Mouse (Mus musculus): ENCODE measurements around the gene Hoxd13.
A peak's percentile ranks its signal among the peaks of the same experiment; 100 is the strongest.

Gene Hoxd13

DNA sequence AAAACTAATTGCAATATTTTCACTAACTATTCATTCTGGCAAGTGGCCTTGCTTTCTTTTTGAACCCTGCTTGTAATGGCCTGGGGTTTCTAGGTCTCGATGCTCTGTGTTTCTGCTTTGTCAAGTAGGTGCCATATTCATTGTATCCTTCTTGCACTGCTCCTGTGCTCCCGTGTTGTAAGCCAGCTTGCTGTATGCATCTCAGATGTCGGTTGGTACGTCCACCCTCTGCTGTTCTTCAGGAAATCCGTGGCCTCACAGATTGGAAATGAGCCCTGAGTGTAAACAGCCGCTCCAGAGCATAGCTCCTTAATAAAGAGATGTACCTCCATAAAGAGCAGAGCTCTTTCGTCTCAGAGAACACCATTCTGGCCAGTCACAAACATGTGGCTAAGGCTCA is 39.5 kb downstream of the Hoxd13 start:
- DNase-seq (ENCODE audit: low spot score in 2 of 2): no peak

DNA sequence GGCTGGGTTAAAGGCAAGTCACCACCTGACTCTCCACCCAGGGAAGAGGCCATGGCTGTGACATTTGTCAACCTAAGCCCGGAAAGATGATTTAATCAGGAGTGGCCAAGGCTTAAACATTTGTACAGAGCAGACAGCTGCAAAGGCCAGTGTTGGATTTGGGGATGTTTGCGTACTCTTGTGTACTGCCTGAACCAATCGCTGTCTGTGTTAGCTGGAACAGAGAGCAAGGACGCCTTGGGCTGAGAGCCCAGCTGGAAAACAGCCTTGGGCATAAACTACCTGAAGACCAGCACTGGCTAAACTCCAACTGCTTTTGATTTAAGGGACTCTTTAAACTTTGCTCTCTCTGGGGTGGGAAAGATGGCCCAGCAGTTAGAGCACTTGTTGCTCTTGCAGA is 40.6 kb downstream of the Hoxd13 start:
- DNase-seq (ENCODE audit: low spot score in 2 of 2): no peak

DNA sequence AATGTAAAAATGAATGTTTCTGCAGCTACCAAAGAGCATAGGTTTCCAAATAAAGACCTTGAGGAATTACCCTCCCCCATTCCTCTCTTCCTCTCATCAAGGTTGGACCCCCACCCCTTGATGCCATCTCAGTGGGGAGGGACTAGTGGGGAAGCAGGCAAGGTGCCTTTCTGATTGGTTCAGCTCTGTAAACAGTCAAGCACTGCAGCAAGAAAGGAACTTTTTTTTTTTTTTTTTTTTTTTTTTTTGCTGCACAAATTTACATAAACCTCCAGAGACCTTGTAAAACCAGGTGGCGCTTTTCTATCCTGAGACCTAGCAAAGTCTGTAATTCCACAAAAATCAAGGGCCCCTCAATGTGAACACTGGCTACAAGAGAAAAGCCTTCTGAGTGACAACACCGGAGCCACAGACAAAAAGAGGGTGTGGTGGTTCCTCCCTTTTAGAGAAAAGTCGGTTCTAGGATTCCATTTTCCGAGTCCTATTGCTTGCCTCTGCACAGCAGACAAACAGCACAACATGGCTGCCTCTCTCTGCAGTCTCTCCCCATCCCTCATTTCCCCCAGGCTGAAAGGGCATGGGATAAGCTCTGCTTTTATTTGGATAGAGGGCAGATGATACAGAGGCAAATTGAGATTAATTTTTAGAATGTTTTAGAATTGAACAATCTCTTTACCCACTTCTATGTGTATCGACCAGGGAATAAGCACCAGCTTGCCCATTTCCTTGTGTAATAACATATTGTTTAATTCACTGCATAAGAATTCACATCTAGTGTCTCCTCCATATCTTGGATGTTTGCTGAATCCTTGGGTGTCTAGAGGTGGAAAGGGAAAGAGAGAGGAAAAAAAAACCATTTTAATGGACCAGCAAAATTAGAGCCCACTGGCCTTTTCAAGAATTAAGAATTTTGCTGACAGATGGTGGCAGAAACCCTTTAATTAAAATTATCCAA is 41.6 kb downstream of the Hoxd13 start:
- no peak for DNase-seq (ENCODE audit: low spot score in 2 of 2)

DNA sequence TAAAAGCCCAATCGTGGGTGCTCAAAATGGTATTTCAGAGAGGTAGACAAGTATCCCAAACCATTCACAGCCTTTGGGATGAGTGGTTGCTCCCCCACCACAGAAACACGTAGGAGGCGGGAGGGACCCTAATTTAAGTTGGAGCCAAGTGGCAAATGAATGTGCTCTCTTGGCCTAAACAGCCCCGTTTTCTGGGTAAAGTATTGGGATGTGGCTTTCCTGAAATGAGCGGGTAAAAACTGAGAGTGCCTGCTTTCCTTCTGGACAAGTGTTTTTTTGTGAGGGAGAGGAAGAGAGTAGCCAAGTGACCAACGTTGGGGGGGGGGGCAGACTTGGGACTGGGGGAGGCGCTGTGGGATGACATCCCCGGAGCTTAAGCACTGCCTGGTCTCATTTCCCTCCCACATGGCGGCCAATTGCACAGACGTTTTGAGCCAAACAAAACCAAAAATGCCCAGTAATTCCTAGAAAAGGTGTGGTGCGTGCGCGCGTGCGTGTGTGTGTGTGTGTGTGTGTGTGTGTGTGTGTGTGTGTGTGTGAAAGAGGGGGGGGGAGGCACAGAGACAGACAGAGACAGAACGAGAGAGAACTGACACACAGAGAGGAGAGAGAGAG is 42.9 kb downstream of the Hoxd13 start:
- no peak for DNase-seq (ENCODE audit: low spot score in 2 of 2)

DNA sequence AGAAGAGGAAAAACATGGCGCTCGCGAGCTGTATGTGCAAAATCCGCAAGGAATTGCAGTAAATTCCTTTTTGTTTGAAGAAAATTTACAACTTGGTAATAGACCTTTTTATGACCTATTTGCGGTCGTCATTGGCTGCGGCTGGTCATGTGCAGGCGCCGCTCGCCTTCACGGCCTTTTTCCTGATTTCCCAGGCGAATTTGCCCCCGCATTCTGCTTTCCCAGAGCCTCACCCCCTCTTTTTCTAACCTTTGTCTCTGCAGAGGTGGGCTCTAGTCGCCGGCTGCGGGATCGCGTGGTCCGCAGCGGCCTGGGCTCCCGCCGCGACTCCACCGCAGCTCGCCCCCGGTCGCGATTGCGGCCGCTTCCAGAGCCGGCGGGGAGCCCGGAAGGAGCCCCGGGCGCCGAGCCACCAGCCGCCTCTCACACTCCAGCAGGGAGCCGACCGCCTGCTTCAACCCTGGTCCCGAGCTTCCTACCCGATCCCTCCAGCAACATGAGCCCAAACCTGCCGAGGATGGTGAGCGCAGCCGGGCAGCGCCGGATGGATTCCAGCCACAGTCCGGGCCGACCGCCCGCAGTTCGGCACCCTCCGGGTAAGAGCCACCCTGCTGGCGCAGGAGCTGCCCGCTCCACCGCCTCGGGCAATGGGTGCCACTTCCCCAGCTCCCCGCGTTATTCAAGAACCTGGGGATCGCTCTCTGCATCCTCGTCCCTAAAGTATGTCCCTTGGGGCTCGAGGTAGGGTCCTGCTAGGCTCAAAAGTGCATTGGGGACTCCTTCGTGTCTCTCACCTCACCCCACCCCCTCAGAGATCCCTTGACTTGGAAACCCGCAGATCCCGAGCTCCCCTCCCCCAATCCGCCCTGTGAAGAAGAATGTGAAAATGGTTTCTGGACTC is 43.9 kb downstream of the Hoxd13 start, which contains the start of the genes Hoxd3 and Hoxd4:
Hoxd3 (plus strand) TSS at position 207 of the 901 bp plus-strand sequence.
Hoxd4 (plus strand) TSS at position 209 of the 901 bp plus-strand sequence.
- peak; percentile 61 to 72 for DNase-seq (ENCODE audit: low spot score in 2 of 2)

DNA sequence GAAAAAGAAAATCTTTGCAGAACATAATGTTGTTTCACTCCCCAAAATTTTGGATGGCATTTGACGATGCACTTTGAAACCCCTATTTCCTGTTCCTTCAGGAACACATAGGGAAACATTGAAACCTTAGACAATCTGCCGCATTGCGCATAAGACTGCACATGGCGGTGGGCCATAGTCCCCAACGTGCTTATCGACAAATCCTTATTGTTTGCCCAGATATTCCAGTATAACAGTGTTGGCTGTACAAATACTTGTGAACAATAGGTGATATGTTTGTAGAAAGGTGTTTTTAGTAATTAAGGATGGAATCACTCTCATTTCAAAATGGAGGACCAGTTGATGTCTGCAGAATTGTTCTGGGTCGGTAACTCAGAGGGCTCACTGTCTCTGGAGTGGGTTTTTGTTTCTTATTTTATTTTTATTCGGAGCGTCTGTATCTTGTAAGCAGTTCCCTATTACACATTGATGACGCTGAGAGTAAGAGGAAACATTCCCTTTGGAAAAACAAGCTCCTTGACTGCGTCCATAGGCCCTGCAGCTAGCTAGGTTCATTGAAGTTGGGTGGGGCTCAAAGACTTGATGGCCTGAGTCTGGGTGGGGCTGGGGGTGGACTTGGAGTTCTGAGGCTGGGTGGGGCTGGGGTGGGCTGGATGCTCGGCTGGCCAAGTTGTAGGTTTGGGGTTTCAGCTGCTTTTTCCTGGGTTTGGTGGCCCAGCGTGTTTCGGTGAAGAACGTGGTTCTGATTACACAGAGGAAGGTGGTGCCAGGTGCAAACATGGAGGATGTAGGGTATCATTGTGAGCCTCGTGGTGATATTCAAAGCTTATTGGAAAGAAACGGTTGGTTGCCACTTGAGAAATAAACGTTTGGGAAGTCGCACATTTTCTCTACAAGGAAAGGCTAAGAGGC is 45.4 kb downstream of the Hoxd13 start:
- no peak for DNase-seq (ENCODE audit: low spot score in 2 of 2)

DNA sequence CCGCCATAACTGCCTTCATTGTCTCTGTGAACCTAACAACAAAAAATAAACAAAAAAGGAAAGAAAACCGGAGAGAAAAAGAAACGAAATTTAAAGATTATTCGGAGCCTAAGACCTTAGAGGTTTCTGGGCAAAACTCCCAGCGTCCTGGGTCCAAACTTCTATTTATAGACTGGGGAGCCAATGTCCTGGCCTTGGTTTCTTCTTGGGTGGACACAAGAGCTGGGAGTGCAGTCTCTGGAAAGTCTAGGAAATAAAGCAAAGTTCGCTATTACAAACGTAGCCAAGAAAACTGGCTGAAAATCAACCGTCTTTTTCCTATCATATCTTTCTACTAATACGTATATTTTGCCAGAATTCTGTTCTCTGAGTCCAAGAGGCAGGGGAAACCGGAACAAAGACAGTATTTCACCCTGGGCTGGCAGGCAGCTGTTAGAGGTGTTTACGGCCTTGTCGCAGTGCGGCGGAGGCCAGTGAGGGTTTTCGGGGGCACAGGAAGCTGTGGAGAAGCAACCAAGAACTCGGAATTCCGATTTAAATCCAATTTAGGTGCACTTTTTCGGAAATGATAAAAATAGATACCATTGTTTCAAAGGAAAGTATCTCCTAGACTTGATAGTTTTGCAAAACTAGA is 46.2 kb downstream of the Hoxd13 start:
- no peak for DNase-seq (ENCODE audit: low spot score in 2 of 2)

DNA sequence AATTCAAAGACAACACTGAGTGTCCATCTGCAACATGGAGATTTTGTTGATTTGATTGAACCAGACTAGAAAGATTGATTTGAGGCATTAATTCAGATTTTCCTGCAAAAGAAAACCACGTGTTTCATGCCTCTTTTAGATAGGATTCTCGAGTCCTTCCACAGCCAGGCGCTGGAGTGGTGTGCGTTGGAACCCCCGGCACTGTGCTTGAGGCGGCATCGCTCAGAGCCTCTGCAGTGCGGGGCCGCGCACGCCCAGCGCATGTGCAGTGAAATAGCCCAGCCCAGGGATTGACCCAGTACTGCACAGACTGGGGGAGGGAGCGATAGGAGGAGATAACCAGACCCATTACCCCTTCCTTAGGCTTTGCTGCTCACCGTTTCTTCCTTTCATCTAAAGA is 46.8 kb downstream of the Hoxd13 start:
- no peak for DNase-seq (ENCODE audit: low spot score in 2 of 2)

DNA sequence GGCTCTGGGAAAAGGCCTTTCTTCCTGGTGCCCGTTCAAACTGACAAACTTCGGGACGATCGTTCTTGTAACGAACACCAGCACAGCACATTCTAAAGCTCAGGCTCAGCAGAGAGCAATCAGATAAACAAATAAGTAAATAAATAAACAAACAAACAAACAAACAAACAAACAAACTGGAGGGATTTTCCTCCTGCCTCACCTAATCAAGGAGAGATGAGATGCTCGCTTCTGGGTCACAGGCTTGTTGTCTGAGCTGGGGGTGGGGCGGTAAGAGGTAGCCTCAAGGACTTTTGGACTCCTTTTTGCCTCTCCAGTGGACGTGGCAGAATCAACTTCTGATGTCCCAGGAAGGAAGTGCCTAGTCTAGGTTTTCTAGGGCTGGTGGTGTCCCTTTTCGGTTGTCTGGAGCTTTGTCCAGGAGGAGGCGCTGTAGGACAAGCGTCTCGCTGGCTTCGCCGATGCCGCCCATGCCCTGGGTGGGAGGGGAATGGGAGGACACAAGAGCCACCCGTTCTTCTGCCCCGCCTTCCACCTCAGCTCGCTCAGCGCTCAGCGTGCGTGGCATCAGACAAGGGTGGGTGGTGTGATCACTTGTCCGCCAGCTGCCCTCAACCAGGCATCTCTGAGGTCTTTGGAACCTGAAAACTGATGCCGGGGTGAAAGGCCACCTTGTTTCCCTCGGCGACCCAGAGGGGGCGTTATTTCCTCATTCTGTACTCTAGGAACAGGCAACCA is 47.6 kb downstream of the Hoxd13 start:
- DNase-seq (ENCODE audit: low spot score in 2 of 2): peak; percentile 87 to 93

DNA sequence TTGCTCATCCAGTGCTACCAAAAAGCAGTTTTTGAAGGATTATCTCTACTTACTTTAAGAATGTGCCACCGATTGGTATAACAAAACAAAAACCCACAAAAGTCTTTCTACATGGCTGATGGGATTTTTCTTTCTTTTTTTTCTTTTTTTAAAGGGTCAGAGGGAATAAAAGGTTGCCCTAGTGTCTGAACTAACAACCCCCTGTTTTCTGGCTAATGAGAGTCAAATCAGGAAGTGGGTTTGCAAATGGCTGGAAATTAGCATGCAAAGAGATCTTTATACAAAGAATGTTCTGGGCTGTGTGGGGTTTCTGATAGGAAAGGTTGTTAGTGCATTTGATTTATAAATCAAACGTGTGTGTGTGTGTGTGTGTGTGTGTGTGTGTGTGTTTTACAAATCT is 52.3 kb downstream of the Hoxd13 start:
- no peak for DNase-seq (ENCODE audit: low spot score in 2 of 2)

DNA sequence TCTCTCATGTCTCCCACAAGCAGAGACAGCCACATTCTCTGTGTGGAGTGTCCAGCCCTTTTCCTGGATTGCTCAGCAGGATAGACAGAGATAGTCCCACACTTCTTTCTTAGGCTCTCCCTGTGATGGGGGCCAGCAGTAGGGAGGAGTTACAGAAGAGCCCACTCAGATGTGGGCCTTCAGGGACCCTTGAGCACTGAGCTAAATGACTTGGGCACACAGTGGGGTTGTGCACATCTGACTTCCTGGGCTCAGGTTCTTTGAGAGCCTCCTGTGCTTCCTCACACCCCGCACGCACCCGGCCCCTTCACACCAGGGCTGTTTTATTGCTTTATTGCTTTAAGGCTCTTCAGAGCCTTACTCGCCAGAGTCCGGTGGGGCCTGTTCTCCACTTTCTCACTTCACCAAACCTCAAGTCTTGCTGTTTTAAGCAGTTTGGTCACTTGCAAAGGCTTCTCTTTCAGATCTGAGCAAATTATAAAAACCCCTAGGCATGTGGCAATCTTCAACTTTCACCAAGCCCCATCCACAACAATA is 52.9 kb downstream of the Hoxd13 start:
- DNase-seq (ENCODE audit: low spot score in 2 of 2): no peak

Data from urinary bladder, postnatal 36 days (tissue).